Mouse (Mus musculus): ENCODE data around the gene Igflr1. TPM values are rescaled to one million over a fixed set of nuclear protein-coding genes. Genes with fewer than 3 reads are reported as not detected.

Igflr1 gene
- polyA plus RNA-seq, 1 experiment from 2014 or later = 4.7 TPM

DNA sequence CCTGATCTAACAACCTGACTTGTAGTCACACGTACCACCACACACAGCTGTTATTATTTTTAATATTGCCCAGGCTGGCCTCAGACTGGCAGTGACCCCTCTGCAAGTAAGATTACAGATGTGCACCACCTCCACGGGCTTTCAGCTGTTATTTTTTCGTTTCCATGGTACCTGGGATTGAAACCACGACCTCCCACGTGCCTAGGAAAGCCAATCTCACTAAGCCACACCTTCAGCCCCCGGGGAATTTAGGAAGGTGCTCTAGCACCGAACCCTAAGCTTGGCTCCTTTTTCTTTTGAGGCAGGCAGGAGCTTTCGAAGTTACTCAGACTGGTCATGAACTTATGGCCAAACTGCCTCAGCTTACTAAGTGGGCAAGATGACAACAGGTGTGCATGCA lies 39.2 kb downstream of the Igflr1 start:
- Histone ChIP-seq H3K9ac (replicated peaks) (no peak overlapping the region), H3K4me1 (peaks cover 12% of the 10 kb centered on the region), H3K4me2 (no peak overlapping the region), H3K27ac (replicated peaks) (no peak overlapping the region), H3K9me3 (replicated peaks) (no peaks in the 10 kb centered on the region), H3K27me3 (replicated peaks) (no peaks in the 10 kb centered on the region), H3K4me3 (replicated peaks) (no peak overlapping the region), H3K36me3 (no peaks in the 10 kb centered on the region)
- ATAC-seq (ENCODE audit: low FRiP score) = no peak
- WGBS = 70% methylated on average over 8 of the region's 8 CpGs

DNA sequence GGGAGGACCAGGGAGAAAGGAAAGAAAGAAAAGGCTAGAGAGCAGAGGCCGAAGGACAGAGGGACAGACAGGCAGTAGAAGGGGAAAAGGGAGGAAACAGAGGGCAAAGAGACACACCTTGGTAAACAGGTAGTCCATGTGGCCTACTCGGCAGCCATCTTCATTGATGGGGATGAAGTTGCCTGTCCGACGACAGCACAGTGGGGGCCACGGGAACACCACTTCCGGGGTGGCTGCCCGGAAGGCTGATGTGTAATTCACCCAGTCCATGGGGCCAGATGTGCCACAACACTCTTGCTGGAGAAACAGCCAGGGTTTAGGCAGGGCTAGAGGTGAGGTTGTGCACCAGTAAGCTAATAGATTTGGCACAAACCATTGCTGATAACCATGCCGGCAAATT lies 39.7 kb downstream of the Igflr1 start:
- WGBS = 87% methylated on average over 8 of the region's 8 CpGs
- ATAC-seq (ENCODE audit: low FRiP score) = no peak
- Histone ChIP-seq H3K4me2 (no peak overlapping the region), H3K9me3 (replicated peaks) (no peaks in the 10 kb centered on the region), H3K4me1 (peaks cover 7% of the 10 kb centered on the region), H3K36me3 (no peaks in the 10 kb centered on the region), H3K27me3 (replicated peaks) (no peaks in the 10 kb centered on the region), H3K9ac (replicated peaks) (no peak overlapping the region), H3K4me3 (replicated peaks) (no peak overlapping the region), H3K27ac (replicated peaks) (no peak overlapping the region)

DNA sequence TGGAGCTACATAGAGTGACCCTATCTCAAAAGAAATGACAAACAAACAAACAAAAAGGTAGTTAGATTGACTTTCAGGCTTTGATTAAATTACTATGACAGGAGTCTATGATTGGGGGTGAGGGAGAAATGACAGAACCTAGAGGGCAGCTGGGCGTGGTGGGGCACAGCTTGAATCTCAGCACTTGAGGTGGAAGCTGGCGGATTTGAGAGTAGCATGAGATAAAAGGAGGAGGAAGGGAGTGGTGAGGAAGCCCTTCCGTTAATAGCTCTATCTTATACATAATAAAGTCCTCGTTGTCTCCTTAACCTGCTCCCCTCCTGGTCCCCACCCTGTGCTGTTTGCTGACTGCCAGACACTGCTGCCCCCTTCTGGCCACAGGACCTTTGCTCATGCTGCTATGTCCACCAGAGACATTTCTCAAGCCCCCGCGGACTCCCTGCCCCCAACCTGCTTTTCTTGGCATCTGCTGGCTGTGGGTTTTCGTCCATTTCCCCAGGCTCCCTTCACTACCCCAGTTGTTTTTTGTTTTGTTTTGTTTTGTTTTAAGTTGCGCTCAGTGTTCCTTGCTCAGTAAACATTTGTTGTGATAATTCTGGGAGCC lies 42.6 kb downstream of the Igflr1 start:
- ATAC-seq (ENCODE audit: low FRiP score) = no peak
- Histone ChIP-seq H3K9ac (replicated peaks) (no peak overlapping the region), H3K4me2 (no peak overlapping the region), H3K36me3 (no peaks in the 10 kb centered on the region), H3K9me3 (replicated peaks) (no peaks in the 10 kb centered on the region), H3K4me1 (no peaks in the 10 kb centered on the region), H3K27ac (replicated peaks) (no peak overlapping the region), H3K27me3 (replicated peaks) (no peaks in the 10 kb centered on the region), H3K4me3 (replicated peaks) (no peak overlapping the region)
- 25% methylated on average over 8 of the region's 8 CpGs for WGBS

DNA sequence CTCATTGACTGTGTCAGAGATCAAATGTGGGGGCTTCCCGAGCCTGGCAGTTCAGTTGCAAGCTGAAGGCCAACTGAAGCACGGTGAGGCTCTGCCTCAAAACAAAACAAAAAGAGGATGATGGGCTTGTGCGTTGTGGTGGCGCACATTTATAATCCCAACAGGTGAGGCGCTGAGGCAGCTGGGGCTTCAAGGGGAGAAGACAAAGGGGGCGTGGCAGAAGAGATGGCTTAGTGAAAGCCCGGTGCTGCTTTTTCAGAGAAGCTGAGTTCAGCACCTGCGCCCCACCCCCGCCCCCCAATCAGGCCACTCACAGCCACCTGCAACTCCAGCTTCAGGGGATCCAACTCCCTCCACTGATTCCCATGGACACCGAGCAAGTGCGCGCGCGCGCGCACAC lies 43.2 kb downstream of the Igflr1 start:
- WGBS = 49% methylated on average over 16 of the region's 16 CpGs
- H3K27ac ChIP-seq (replicated peaks) = no peak overlapping the region
- no peaks in the 10 kb centered on the region for H3K4me1 ChIP-seq
- ATAC-seq (ENCODE audit: low FRiP score) = no peak
- H3K36me3 ChIP-seq = no peaks in the 10 kb centered on the region
- H3K9ac ChIP-seq (replicated peaks) = no peak overlapping the region
- no peak overlapping the region for H3K4me2 ChIP-seq
- H3K9me3 ChIP-seq (replicated peaks) = no peaks in the 10 kb centered on the region
- H3K27me3 ChIP-seq (replicated peaks) = no peaks in the 10 kb centered on the region
- no peak overlapping the region for H3K4me3 ChIP-seq (replicated peaks)

DNA sequence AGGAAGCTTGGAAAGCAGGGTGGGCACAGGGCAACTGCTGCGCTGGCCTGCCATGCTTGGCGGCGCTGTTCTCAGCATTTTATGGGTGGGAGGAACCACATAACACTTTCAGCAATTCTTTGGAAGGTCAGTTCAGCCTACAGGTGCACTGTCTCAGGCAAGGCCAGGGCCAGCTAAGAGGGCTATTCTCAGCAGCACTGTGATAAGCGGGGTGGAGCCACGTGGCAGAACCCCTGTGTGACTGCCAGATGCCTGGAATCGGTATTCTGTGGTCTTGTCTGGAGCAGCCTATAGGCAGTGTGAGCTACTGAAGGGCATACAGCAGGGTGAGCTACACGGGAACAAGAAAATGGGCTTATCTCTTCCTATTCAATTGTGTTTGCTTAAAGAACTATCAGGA lies 44.8 kb downstream of the Igflr1 start:
- Histone ChIP-seq H3K36me3 (0 out of 2 replicates have a peak, but pooled peaks cover under 1% of the 10 kb centered on the region), H3K27me3 (replicated peaks) (no peaks in the 10 kb centered on the region), H3K4me3 (replicated peaks) (no peak overlapping the region), H3K9me3 (replicated peaks) (no peaks in the 10 kb centered on the region), H3K27ac (replicated peaks) (no peak overlapping the region), H3K9ac (replicated peaks) (no peak overlapping the region), H3K4me2 (no peak overlapping the region), H3K4me1 (no peaks in the 10 kb centered on the region)
- 65% methylated on average over 7 of the region's 7 CpGs for WGBS
- no peak for ATAC-seq (ENCODE audit: low FRiP score)

DNA sequence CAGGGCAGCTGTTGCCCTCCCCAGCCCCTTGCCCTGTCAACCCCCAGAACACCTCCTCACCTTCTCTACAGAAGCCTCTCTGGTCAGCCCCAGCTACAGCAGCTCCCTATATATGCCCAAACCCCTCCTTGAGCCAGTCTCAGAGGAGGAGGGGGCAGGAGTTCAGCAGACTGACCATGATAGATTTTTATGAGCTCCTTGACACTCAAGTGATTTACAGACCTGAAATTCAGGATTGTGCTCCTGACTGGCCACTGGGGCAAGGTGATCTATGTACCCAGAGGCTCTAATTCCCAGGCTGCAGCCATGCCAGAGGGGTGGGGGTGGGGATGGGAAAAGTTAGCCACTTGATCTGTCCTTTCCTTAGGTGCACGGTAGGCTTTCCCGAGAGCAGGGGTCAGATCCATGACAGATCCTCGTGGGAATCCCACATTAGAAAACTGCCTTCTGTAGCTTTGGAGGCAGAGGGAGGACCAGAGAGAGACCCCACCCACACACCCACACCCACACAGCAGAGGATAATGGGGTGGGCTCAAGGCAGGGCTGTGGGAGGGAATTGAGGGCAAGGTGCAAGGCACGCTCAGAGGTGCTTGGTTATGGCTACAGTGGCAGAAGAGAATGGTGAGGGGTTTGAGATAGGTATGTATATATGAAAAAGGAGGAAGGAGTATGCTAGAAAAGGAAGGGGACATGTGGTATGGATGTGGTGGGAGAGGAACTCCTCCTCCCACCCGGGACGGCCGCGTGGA lies 47.6 kb downstream of the Igflr1 start, which contains the start of gene Upk1a:
TSS of gene Upk1a (minus strand) at position 194 of the 749 bp plus-strand sequence.
- Histone ChIP-seq H3K9ac (replicated peaks) (no peak within 1 kb of the TSS), H3K4me1 (no peaks in the 10 kb centered on the region), H3K36me3 (peaks cover 27% of the 10 kb centered on the region), H3K4me2 (no peak within 1 kb of the TSS), H3K27ac (replicated peaks) (no peak within 1 kb of the TSS), H3K4me3 (replicated peaks) (no peak within 1 kb of the TSS), H3K27me3 (replicated peaks) (no peaks in the 10 kb centered on the region), H3K9me3 (replicated peaks) (no peaks in the 10 kb centered on the region)
- no peak for ATAC-seq (ENCODE audit: low FRiP score)
- 71% methylated on average over 8 of the region's 8 CpGs for WGBS

DNA sequence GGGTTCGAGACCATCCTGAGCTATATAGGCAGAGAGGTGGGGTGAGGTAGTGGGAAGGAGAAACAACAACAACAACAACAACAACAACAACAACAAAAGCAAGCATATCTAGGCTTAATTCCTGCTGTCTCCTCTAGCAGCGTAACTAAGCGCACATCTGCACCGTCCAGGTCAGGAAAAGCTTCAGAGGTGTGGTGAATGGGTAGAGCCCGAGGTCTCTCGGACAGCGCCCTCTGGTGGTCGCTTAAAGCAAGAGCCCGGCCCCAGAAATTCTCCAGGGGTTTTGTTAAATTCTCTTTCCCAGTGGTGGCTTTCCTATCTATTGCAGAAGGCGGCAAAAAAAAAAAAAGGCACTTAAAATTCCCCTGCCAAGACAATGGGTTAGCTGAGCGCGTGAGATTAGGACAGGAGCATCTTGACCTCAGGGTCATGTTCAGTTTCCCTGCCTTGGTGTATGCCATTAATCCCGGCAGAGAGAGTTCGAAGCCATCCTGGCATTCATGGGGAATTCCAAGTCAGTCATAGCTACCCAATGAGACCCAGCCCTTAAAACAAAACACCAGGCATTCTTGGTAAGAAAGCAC lies 48.4 kb downstream of the Igflr1 start:
- Histone ChIP-seq H3K9me3 (replicated peaks) (no peaks in the 10 kb centered on the region), H3K27ac (replicated peaks) (no peak overlapping the region), H3K4me3 (replicated peaks) (no peak overlapping the region), H3K27me3 (replicated peaks) (no peaks in the 10 kb centered on the region), H3K4me2 (no peak overlapping the region), H3K9ac (replicated peaks) (no peak overlapping the region), H3K4me1 (no peaks in the 10 kb centered on the region), H3K36me3 (peaks cover 35% of the 10 kb centered on the region)
- ATAC-seq (ENCODE audit: low FRiP score) = no peak
- WGBS = 25% methylated on average over 14 of the region's 14 CpGs

DNA sequence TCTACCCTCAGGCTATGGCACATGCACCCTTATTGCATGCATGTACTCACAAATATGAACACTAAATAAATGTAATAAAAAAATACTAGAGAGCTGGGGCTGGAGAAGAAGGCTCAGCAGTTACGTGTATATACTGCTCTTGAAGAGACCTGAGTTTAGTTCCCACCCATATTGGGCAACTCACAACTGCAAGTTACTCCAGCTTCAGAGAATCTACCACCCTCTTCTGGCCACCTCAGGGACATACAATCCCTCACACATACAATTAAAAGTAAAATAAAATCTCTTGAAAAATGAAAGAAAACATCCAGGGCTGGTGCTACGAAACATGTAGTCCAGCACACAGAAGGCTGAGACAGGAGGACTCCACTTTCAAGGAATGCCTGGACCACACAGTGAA lies 49.2 kb downstream of the Igflr1 start:
- H3K4me2 ChIP-seq = no peak overlapping the region
- no peak for ATAC-seq (ENCODE audit: low FRiP score)
- no peak overlapping the region for H3K9ac ChIP-seq (replicated peaks)
- H3K4me1 ChIP-seq = no peaks in the 10 kb centered on the region
- H3K4me3 ChIP-seq (replicated peaks) = no peak overlapping the region
- WGBS = 92% methylated on average over 2 of the region's 2 CpGs
- H3K27me3 ChIP-seq (replicated peaks) = no peaks in the 10 kb centered on the region
- 0 out of 2 replicates have a peak, but pooled peaks cover 2% of the 10 kb centered on the region for H3K9me3 ChIP-seq (replicated peaks)
- H3K27ac ChIP-seq (replicated peaks) = no peak overlapping the region
- H3K36me3 ChIP-seq = peaks cover 43% of the 10 kb centered on the region

DNA sequence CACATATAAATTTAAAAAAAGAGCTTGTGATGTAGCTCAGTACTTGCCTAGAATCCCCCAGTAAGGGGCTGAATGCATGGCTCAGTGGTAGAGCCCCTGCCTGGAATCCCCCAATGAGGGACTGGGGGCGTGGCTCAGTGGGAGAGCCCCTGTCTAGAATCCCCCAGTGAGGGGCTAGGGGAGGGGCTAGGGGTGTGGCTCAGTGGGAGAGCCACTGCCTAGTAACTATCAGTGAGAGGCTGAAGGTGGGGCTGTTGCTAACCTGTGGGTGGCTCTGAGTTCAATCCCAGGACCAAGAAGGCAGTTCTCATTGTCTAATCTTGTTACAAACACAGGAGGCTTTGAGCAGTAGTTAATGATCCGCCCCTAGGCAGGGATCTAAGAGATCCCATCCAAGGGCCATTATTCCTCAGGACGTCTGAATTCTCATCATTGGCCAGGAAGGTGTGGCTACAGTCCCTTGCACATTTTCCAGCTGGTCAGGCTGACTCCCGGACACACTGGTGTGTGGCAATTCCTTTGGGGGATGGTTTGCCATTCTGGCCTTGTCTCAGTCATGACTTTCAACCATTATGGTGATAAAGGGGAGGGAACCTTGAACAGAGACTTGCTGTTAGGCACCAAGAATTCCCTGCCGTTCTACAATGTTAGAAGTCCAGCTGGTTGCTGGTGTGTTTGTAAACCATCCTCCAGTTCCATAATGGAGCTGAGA lies 50.0 kb downstream of the Igflr1 start:
- WGBS = 57% methylated on average over 5 of the region's 5 CpGs
- H3K9ac ChIP-seq (replicated peaks) = no peak overlapping the region
- H3K36me3 ChIP-seq = peaks cover 48% of the 10 kb centered on the region
- H3K4me3 ChIP-seq (replicated peaks) = no peak overlapping the region
- no peaks in the 10 kb centered on the region for H3K4me1 ChIP-seq
- ATAC-seq (ENCODE audit: low FRiP score) = no peak
- no peak overlapping the region for H3K27ac ChIP-seq (replicated peaks)
- H3K9me3 ChIP-seq (replicated peaks) = 0 out of 2 replicates have a peak, but pooled peaks cover 2% of the 10 kb centered on the region
- H3K4me2 ChIP-seq = no peak overlapping the region
- no peaks in the 10 kb centered on the region for H3K27me3 ChIP-seq (replicated peaks)
